Mouse (Mus musculus) ES-Bruce4 (cell line): ENCODE measurements around the gene Mindy4. TPM values are rescaled to one million over a fixed set of nuclear protein-coding genes. Genes with fewer than 3 reads are reported as not detected.
"Not testable (repeated sequence)": the region's sequence is repeated elsewhere in the genome, so short reads cannot be mapped to it uniquely, and the experiment has no call there.

Experiments used
- H3K27ac ChIP-seq: 2 replicates; pipeline ENCODE4 v1.5.1; 2012; ENCODE audit warnings: low read length, inconsistent platforms; ENCODE audit not compliant: insufficient read depth
- H3K27me3 ChIP-seq: 2 replicates; pipeline ENCODE4 v1.6.1; 2012; ENCODE audit warnings: mild to moderate bottlenecking, low read length, inconsistent platforms; ENCODE audit not compliant: control insufficient read depth, poor library complexity, insufficient read depth, severe bottlenecking
- H3K36me3 ChIP-seq: 2 replicates; pipeline ENCODE4 v1.6.1; 2012; ENCODE audit warnings: inconsistent platforms, mild to moderate bottlenecking, low read length, moderate library complexity; ENCODE audit not compliant: control insufficient read depth, poor library complexity, insufficient read depth, severe bottlenecking
- H3K4me1 ChIP-seq: one replicate; pipeline ENCODE4 v1.8.1; 2011; ENCODE audit warnings: low read length; ENCODE audit not compliant: control insufficient read depth, insufficient read depth
- H3K4me3 ChIP-seq: 2 replicates; pipeline ENCODE4 v1.5.1; 2011; ENCODE audit warnings: low read depth, mild to moderate bottlenecking, low read length
- H3K9ac ChIP-seq: 2 replicates; pipeline ENCODE4 v1.6.1; 2012; ENCODE audit warnings: low read depth, mild to moderate bottlenecking, inconsistent platforms; ENCODE audit not compliant: poor library complexity, severe bottlenecking
- H3K9me3 ChIP-seq: replicated peaks from 2 replicates; pipeline ENCODE4 v1.6.1; 2012; ENCODE audit warnings: mild to moderate bottlenecking, low read length, inconsistent platforms; ENCODE audit not compliant: control insufficient read depth, poor library complexity, insufficient read depth, severe bottlenecking
- CTCF ChIP-seq: IDR thresholded peaks from one replicate; pipeline ENCODE4 v1.8.1; 2011; ENCODE audit warnings: low read depth, low read length
- EP300 ChIP-seq: IDR thresholded peaks from 2 replicates; pipeline ENCODE4 v1.6.1; 2011; ENCODE audit warnings: low read depth, low read length; ENCODE audit not compliant: insufficient read depth
- POLR2A ChIP-seq: IDR thresholded peaks from one replicate; pipeline ENCODE4 v1.8.1; 2011; ENCODE audit warnings: low read length; ENCODE audit not compliant: insufficient read depth
- polyA plus RNA-seq: library from polyadenylated mRNA; stranded (reverse); fragments of >200 nt; gene quantifications from 2 replicates; pipeline ENCODE4 v1.2.4, GENCODE M21; 2011; ENCODE audit warnings: low read depth; ENCODE audit not compliant: missing spikeins, insufficient read depth, insufficient read length

Gene Mindy4
- polyA plus RNA-seq, 1 experiment, result 2.7 TPM

GRCm38 (mm10) chr6:55175892-55176291 is 27.3 kb upstream of the Mindy4 start:
- no peak overlapping the region for H3K4me3 ChIP-seq
- H3K4me1 ChIP-seq, result no peaks in the 10 kb centered on the region
- H3K9me3 ChIP-seq, result no peaks in the 10 kb centered on the region
- no peak overlapping the region for H3K9ac ChIP-seq
- TF ChIP-seq EP300 (no peak), POLR2A (no peak), CTCF (no peak)
- H3K27me3 ChIP-seq, result no peaks in the 10 kb centered on the region
- H3K27ac ChIP-seq, result no peak overlapping the region
- no peaks in the 10 kb centered on the region for H3K36me3 ChIP-seq

GRCm38 (mm10) chr6:55177060-55177732 is 26.0 kb upstream of the Mindy4 start:
- Histone ChIP-seq H3K9ac (no peak overlapping the region), H3K36me3 (no peaks in the 10 kb centered on the region), H3K9me3 (no peaks in the 10 kb centered on the region), H3K27ac (no peak overlapping the region), H3K4me1 (no peaks in the 10 kb centered on the region), H3K27me3 (no peaks in the 10 kb centered on the region), H3K4me3 (no peak overlapping the region)
- TF ChIP-seq POLR2A, result no peak
- peak; percentile 7 for TF ChIP-seq CTCF
- TF ChIP-seq EP300, result no peak

GRCm38 (mm10) chr6:55179560-55179959 is 23.6 kb upstream of the Mindy4 start:
- peaks cover 8% of the 10 kb centered on the region for H3K9me3 ChIP-seq
- no peak overlapping the region for H3K27ac ChIP-seq
- no peaks in the 10 kb centered on the region for H3K4me1 ChIP-seq
- no peaks in the 10 kb centered on the region for H3K27me3 ChIP-seq
- no peaks in the 10 kb centered on the region for H3K36me3 ChIP-seq
- no peak for TF ChIP-seq POLR2A
- no peak for TF ChIP-seq EP300
- TF ChIP-seq CTCF, result no peak
- H3K4me3 ChIP-seq, result no peak overlapping the region
- no peak overlapping the region for H3K9ac ChIP-seq

- Histone ChIP-seq H3K27me3 (no peaks in the 10 kb centered on the region), H3K4me3 (no peak overlapping the region), H3K9ac (no peak overlapping the region), H3K36me3 (no peaks in the 10 kb centered on the region), H3K4me1 (no peaks in the 10 kb centered on the region), H3K27ac (no peak overlapping the region), H3K9me3 (peaks cover 18% of the 10 kb centered on the region)
- TF ChIP-seq CTCF (no peak), POLR2A (no peak), EP300 (no peak)
Observed at GRCm38 (mm10) chr6:55182655-55183430, 20.3 kb upstream of the Mindy4 start.

GRCm38 (mm10) chr6:55187827-55188226 is 15.4 kb upstream of the Mindy4 start:
- not testable (repeated sequence) for H3K9ac ChIP-seq, H3K36me3 ChIP-seq, H3K4me3 ChIP-seq, H3K27me3 ChIP-seq, H3K4me1 ChIP-seq, H3K27ac ChIP-seq
- H3K9me3 ChIP-seq, result peaks cover 35% of the 10 kb centered on the region

- Histone ChIP-seq H3K27me3 (no peaks in the 10 kb centered on the region), H3K27ac (no peak overlapping the region), H3K9me3 (peaks cover 27% of the 10 kb centered on the region), H3K9ac (no peak overlapping the region), H3K36me3 (no peaks in the 10 kb centered on the region), H3K4me1 (no peaks in the 10 kb centered on the region), H3K4me3 (no peak overlapping the region)
- no peak for TF ChIP-seq CTCF
- no peak for TF ChIP-seq POLR2A
- no peak for TF ChIP-seq EP300
Observed at GRCm38 (mm10) chr6:55189406-55189805, 13.8 kb upstream of the Mindy4 start.
